Mouse (Mus musculus): ENCODE data around the gene Wdr74.

DNA sequence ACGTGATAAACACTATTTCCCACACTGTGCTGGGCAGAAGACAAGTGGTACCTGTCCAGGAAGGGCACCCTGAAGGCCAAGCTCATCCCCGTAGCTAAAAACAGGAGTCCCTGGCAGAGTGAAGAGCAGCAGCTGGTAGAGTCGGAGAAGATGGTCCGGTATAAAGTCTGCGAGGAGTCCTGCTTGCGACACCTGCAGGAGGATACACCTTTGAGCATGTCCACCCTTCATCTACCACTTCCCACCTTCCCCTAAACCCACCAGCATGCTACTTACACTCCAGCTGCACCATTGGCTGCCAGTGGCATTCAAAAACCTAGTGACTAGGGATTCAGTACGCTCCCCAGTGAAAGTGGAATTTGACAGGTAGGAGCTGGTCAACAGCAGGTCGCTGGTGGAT lies 26.7 kb upstream of the Wdr74 start:
- no peak for TF ChIP-seq E2F4 (IDR thresholded peaks at IDR 0.05; ENCODE audit: borderline replicate concordance, low read depth, low read length)
- TF ChIP-seq POLR2A (IDR thresholded peaks at IDR 0.05; ENCODE audit: control insufficient read depth in 1 of 2, insufficient read depth in 1 of 2, low read depth in 1 of 2, low read length in 2 of 2, poor library complexity in 1 of 2), result no peak
- no peak for TF ChIP-seq ZNF384 (IDR thresholded peaks at IDR 0.05; ENCODE audit: low read depth, low read length)
- TF ChIP-seq EP300 (IDR thresholded peaks at IDR 0.05; ENCODE audit: low read depth in 1 of 2, low read length in 2 of 2), result no peak
- no peak for TF ChIP-seq SMC3 (IDR thresholded peaks at IDR 0.05; ENCODE audit: low read depth, low read length)
- no peak for TF ChIP-seq USF1 (IDR thresholded peaks at IDR 0.05; ENCODE audit: low read depth, low read length)
- TF ChIP-seq CTCF (IDR thresholded peaks at IDR 0.05 in 2 of 3, conservative IDR thresholded peaks at IDR 0.05 in 1 of 3; ENCODE audit: control insufficient read depth in 1 of 3, insufficient read depth in 1 of 3, low read depth in 2 of 3, low read length in 3 of 3, poor library complexity in 1 of 3, severe bottlenecking in 1 of 3), result no peak
- no peak for TF ChIP-seq HCFC1 (IDR thresholded peaks at IDR 0.05; ENCODE audit: low read depth, low read length)
- no peak for TF ChIP-seq ZMIZ1 (IDR thresholded peaks at IDR 0.05; ENCODE audit: low read depth, low read length)
- no peak for TF ChIP-seq UBTF (IDR thresholded peaks at IDR 0.05; ENCODE audit: borderline replicate concordance, insufficient read depth, low read depth, low read length)
- no peak for TF ChIP-seq GATA1 (IDR thresholded peaks at IDR 0.05; ENCODE audit: low read depth, low read length)
